In the genomic region with DNA sequence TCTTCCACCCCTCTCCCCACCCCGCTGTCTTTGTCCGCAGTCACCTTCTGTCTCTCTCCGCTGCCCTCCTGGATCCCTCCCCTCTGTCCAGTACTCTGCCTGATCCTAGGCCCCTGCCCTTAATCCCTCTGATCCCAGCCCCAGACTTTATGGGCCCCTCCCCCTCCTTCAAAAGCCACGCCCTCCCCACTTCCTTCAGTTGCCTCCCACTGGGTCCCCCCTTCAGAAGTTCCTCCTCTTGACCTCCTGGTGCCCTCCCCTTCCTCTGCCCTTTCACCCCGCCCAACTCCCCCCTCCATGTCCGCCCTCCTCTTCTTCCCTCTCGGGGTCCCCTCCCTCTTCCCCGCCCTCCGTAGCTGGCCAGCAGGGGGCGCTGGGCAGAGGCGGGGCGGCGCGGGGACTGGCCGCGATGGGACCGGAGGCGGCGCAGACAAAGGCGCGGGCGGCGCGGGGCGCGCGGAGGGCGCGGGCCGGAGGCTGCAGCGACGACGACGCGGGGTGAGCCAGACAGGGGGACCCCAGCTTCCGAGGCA, we compare ENCODE assay signal across 8 mouse cellular contexts. TPM values are rescaled to one million over a fixed set of nuclear protein-coding genes. Genes with fewer than 3 reads are reported as not detected.
DNase-seq lines count a peak whose midpoint lies in the region; ATAC-seq lines count a peak whose summit lies in the region.

A gene (plus strand): TSS at position 225 of the 533 bp plus-strand sequence.

- H3K27me3 ChIP-seq in hindbrain, embryonic 16.5 days (replicated peaks; ENCODE audit: control insufficient read depth, insufficient read depth, low read length), result no peaks in the 10 kb centered on the region

- H3K9ac ChIP-seq in hindbrain, embryonic 16.5 days (ENCODE audit: low read depth, low read length), result peak within 1 kb of the TSS; percentile 82

- 0 out of 2 replicates have a peak, but pooled peaks cover 7% of the 10 kb centered on the region for H3K36me3 ChIP-seq in hindbrain, embryonic 16.5 days (ENCODE audit: control insufficient read depth, insufficient read depth, low read length)
- H3K36me3 ChIP-seq in macrophage (ENCODE audit: inconsistent target), result peaks cover 28% of the 10 kb centered on the region

- peak within 1 kb of the TSS; percentile 71 for H3K4me2 ChIP-seq in hindbrain, embryonic 16.5 days (ENCODE audit: low read length)

- DNase-seq in R1 (ENCODE audit: low read depth, low spot score), result peak; percentile 99
- DNase-seq in cerebellum, postnatal 36 days, result peak; percentile 48 to 65
- peak; percentile 93 for DNase-seq in gastrocnemius, adult 18-20 months (ENCODE audit: low spot score)
- DNase-seq in left cerebral cortex, adult 18-20 months (ENCODE audit: low spot score in 2 of 2), result peak; percentile 70 to 74
- DNase-seq in right cerebral cortex, adult 18-20 months, result peak; percentile 76
- DNase-seq in urinary bladder, postnatal 10 days (ENCODE audit: low spot score), result peak; percentile 50

- H3K4me1 ChIP-seq in hindbrain, embryonic 16.5 days (ENCODE audit: control insufficient read depth, insufficient read depth, low read depth, low read length), result peaks cover 12% of the 10 kb centered on the region

- no peaks in the 10 kb centered on the region for H3K9me3 ChIP-seq in hindbrain, embryonic 16.5 days (ENCODE audit: control insufficient read depth, low read length)

- peak within 1 kb of the TSS; percentile 72 for H3K4me3 ChIP-seq in hindbrain, embryonic 16.5 days (ENCODE audit: low read length)
- H3K4me3 ChIP-seq in macrophage (ENCODE audit: inconsistent target), result peak within 1 kb of the TSS; percentile 89

- H3K27ac ChIP-seq in hindbrain, embryonic 16.5 days (ENCODE audit: low read depth, low read length), result peak within 1 kb of the TSS; percentile 51; the same call in 1 of the 2 replicates
- H3K27ac ChIP-seq in macrophage, result peak within 1 kb of the TSS; percentile 47

- ATAC-seq in hindbrain, embryonic 16.5 days, result peak; percentile 83

- H3K79me2 ChIP-seq in macrophage (ENCODE audit: inconsistent target), result peaks cover 21% of the 10 kb centered on the region

- WGBS in hindbrain, embryonic 16.5 days, result under 1% methylated on average over 30 of the region's 36 CpGs
- WGBS in macrophage (ENCODE audit: missing documents), result 2% methylated on average over 12 of the region's 36 CpGs

RNA-seq across cellular contexts. Expression of the gene that starts here (rescaled TPM):
- 1 to 10 TPM; 2.9 to 3.8 TPM for total RNA-seq in gastrocnemius, adult 18-20 months (2021)
- polyA plus RNA-seq in hindbrain, embryonic 16.5 days (2015; fragmentation: Nextera tagmentation; extraction: Ambion mirVana), result 24.4 and 24.7 TPM in 2 replicates
- 1 to 10 TPM; 7.9 to 9.8 TPM for total RNA-seq in left cerebral cortex, adult 18-20 months (2021)
- 100 to 1,000 TPM in 9 of 26 experiments, 10 to 100 TPM in 17; 37.1 to 291 (median 84.2) TPM for total RNA-seq in macrophage (2018; cell fraction: chromatin; rRNA removed)
- 10 to 100 TPM; 19.5 to 52.5 (median 35.1) TPM for total RNA-seq in macrophage (2018; cell fraction: cytosol; rRNA removed)
- 100 to 1,000 TPM in 3 of 26 experiments, 10 to 100 TPM in 23; 23.7 to 133 (median 57.2) TPM for total RNA-seq in macrophage (2018; cell fraction: nucleus; rRNA removed)
- 26.3 to 47.9 TPM (median 46.2 TPM) in 3 replicates for polyA plus RNA-seq in macrophage (2018)

Comparison
In these comparisons a context has a peak if more than half of its experiments do, and no peak if none do; other contexts are left out.
1. Peak in every context shown above with its lines: DNase-seq, ATAC-seq, H3K4me3 ChIP-seq and H3K27ac ChIP-seq.